Mouse (Mus musculus): ENCODE data around the gene Abcc4. TPM values are rescaled to one million over a fixed set of nuclear protein-coding genes. Genes with fewer than 3 reads are reported as not detected.

Abcc4 gene
- polyA plus RNA-seq, 1 experiment from 2014 or later = 2.0 TPM

- Histone ChIP-seq H3K27me3 (0 out of 2 replicates have a peak, but pooled peaks cover 3% of the 10 kb centered on the region), H3K36me3 (no peaks in the 10 kb centered on the region), H3K9ac (no peak overlapping the region), H3K4me1 (peaks cover 14% of the 10 kb centered on the region), H3K4me2 (no peak overlapping the region), H3K9me3 (no peaks in the 10 kb centered on the region), H3K27ac (no peak overlapping the region), H3K4me3 (no peak overlapping the region)
- no peak for ATAC-seq (ENCODE audit: insufficient number of reproducible peaks, insufficient read depth, low FRiP score, low TSS enrichment, low read depth)
- 68% methylated on average over 2 of the region's 2 CpGs for WGBS
Observed at GRCm38 (mm10) chr14:118510793-118511192, 195.2 kb downstream of the Abcc4 start.

GRCm38 (mm10) chr14:118510216-118510615, 195.8 kb downstream of the Abcc4 start:
- no peak overlapping the region for H3K27ac ChIP-seq
- H3K4me3 ChIP-seq = no peak overlapping the region
- no peak for ATAC-seq (ENCODE audit: insufficient number of reproducible peaks, insufficient read depth, low FRiP score, low TSS enrichment, low read depth)
- H3K36me3 ChIP-seq = no peaks in the 10 kb centered on the region
- 39% methylated on average over 5 of the region's 5 CpGs for WGBS
- no peak overlapping the region for H3K9ac ChIP-seq
- no peak overlapping the region for H3K4me2 ChIP-seq
- no peaks in the 10 kb centered on the region for H3K9me3 ChIP-seq
- peaks cover 14% of the 10 kb centered on the region for H3K4me1 ChIP-seq
- 0 out of 2 replicates have a peak, but pooled peaks cover 3% of the 10 kb centered on the region for H3K27me3 ChIP-seq

GRCm38 (mm10) chr14:118507829-118508228, 198.2 kb downstream of the Abcc4 start:
- H3K4me3 ChIP-seq = no peak overlapping the region
- H3K4me2 ChIP-seq = no peak overlapping the region
- H3K27me3 ChIP-seq = no peaks in the 10 kb centered on the region
- H3K9ac ChIP-seq = no peak overlapping the region
- H3K4me1 ChIP-seq = peaks cover 12% of the 10 kb centered on the region
- ATAC-seq (ENCODE audit: insufficient number of reproducible peaks, insufficient read depth, low FRiP score, low TSS enrichment, low read depth) = no peak
- H3K36me3 ChIP-seq = no peaks in the 10 kb centered on the region
- 87% methylated on average over 14 of the region's 14 CpGs for WGBS
- no peak overlapping the region for H3K27ac ChIP-seq
- H3K9me3 ChIP-seq = no peaks in the 10 kb centered on the region

DNA sequence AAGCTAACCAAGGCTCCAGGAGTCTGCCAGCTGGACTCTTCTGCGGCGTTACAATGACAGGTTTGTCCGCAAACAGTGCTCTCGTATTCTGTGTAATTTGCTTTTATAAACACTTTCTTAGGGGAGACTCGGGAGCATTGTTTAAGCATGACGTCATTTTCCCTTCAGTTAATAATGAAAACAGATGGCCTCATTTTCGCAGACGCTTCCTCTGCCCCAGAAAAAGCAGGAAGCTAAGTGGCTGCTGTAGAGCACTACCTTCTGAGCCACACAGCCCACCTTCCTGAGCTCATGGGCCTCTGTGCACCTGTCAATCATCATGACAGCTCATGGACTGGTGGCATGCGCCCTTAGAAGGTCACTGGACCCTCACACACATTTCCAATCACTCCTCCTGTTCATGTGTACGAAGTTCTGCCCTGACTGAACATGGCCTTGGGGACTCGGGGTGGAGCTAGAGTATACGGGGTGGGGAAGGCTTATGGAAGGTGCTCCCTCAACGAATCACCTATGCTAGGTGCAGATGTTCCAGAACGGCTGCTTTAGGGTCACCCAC, 199.3 kb downstream of the Abcc4 start:
- Histone ChIP-seq H3K27me3 (no peaks in the 10 kb centered on the region), H3K9me3 (no peaks in the 10 kb centered on the region), H3K4me3 (no peak overlapping the region), H3K9ac (no peak overlapping the region), H3K4me1 (peaks cover 12% of the 10 kb centered on the region), H3K27ac (no peak overlapping the region), H3K4me2 (peak overlapping the region; percentile 41), H3K36me3 (no peaks in the 10 kb centered on the region)
- 34% methylated on average over 14 of the region's 14 CpGs for WGBS
- ATAC-seq (ENCODE audit: insufficient number of reproducible peaks, insufficient read depth, low FRiP score, low TSS enrichment, low read depth) = 0 out of 2 replicates have a peak, but pooled peaks have one; percentile 29

DNA sequence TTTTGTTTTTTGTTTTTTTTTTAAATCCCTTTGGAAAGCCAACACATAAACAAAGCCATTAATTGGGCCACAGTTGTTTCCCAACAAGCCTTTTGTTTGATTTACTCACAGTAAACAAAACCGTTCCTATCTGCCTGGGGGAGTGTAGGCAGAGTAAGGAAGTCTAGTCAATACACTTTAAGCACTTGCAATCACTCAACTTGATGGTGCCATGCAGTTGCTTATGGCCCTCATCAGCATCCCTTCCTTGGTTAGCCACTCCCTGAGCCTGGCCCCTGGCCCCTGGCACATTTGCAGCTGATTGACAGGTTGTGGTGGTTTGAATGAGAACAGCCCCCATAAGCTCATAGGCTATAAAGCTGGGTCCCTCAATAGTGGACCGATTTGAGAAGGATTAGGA, 209.3 kb downstream of the Abcc4 start:
- H3K9ac ChIP-seq = no peak overlapping the region
- H3K4me3 ChIP-seq = no peak overlapping the region
- H3K4me1 ChIP-seq = no peaks in the 10 kb centered on the region; the same call in 1 of the 2 replicates
- H3K9me3 ChIP-seq = no peaks in the 10 kb centered on the region
- no peaks in the 10 kb centered on the region for H3K36me3 ChIP-seq
- no peak for ATAC-seq (ENCODE audit: insufficient number of reproducible peaks, insufficient read depth, low FRiP score, low TSS enrichment, low read depth)
- H3K27ac ChIP-seq = no peak overlapping the region
- no peak overlapping the region for H3K4me2 ChIP-seq
- WGBS = 77% methylated on average over 2 of the region's 2 CpGs
- H3K27me3 ChIP-seq = 0 out of 2 replicates have a peak, but pooled peaks cover 3% of the 10 kb centered on the region

DNA sequence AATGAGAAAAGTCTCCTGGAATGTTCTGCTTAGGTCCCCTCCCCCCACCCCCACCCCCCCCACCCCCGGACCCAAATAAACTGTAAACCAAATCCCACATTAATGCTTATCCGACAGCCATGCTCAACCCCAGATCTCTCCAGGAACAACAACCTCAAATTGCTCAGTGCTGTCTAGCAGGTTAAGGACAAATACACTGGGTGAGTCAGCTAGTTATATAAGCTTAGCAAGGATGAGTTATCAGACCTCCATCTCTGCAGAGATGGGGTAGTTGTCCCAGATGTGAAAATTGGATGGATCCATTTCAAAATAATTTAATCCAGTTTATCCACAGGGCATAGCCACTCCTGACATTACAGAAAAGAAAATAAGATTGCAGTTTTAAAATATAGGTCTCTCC, 210.6 kb downstream of the Abcc4 start:
- no peak overlapping the region for H3K4me3 ChIP-seq
- H3K4me1 ChIP-seq = peaks cover 9% of the 10 kb centered on the region
- H3K9me3 ChIP-seq = no peaks in the 10 kb centered on the region
- H3K27ac ChIP-seq = no peak overlapping the region
- no peak overlapping the region for H3K9ac ChIP-seq
- 0 out of 2 replicates have a peak, but pooled peaks cover 3% of the 10 kb centered on the region for H3K27me3 ChIP-seq
- H3K36me3 ChIP-seq = no peaks in the 10 kb centered on the region
- no peak overlapping the region for H3K4me2 ChIP-seq
- ATAC-seq (ENCODE audit: insufficient number of reproducible peaks, insufficient read depth, low FRiP score, low TSS enrichment, low read depth) = no peak
- 76% methylated on average over 2 of the region's 2 CpGs for WGBS

DNA sequence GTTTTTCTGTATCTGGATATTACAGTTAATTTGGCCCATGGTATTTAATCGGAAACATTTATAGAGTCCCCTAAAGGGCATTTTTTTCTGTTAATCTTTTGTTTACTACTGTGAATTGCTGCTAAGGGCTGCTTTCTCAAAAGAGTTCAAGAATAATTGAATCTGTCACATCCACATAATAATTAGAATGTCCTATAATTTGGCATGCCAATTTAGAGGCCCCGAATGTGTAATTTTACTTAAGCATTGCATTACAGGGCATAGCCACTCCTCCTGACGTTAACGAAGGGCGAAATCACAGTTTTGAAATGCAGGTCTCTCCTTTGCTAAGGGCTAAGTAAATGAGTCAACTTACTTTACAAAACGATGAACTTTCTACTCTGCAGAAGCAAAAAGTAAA, 214.3 kb downstream of the Abcc4 start:
- Histone ChIP-seq H3K27ac (no peak overlapping the region), H3K9me3 (no peaks in the 10 kb centered on the region), H3K4me2 (peak overlapping the region; percentile 27; the same call in 1 of the 2 replicates), H3K4me1 (peaks cover 9% of the 10 kb centered on the region), H3K27me3 (peaks cover 12% of the 10 kb centered on the region), H3K9ac (no peak overlapping the region), H3K4me3 (no peak overlapping the region), H3K36me3 (no peaks in the 10 kb centered on the region)
- no peak for ATAC-seq (ENCODE audit: insufficient number of reproducible peaks, insufficient read depth, low FRiP score, low TSS enrichment, low read depth)
- 41% methylated on average over 6 of the region's 6 CpGs for WGBS

DNA sequence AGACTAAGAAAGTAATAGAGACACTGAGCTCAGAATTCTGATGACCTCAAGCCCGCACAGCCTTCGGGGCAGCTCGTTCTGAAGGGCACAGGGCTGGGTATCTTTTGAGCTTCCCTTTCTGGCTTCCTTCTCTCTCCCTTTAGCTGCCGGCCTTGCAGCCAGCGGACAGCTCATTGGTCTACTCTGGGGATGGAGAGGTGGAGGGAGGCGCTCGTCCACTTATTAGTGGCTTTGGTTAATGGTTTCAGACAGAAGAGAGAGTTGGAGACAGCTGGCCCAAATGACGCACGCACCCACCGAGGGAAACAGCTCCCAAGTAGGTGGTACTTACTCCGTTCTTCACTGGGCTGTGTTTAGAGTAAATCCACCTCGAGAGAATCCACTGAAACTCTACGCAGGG, 214.7 kb downstream of the Abcc4 start:
- no peak overlapping the region for H3K9ac ChIP-seq
- no peak overlapping the region for H3K27ac ChIP-seq
- peaks cover 11% of the 10 kb centered on the region for H3K27me3 ChIP-seq
- no peaks in the 10 kb centered on the region for H3K36me3 ChIP-seq
- H3K4me3 ChIP-seq = no peak overlapping the region
- ATAC-seq (ENCODE audit: insufficient number of reproducible peaks, insufficient read depth, low FRiP score, low TSS enrichment, low read depth) = no peak
- H3K4me2 ChIP-seq = peak overlapping the region; percentile 27
- WGBS = 18% methylated on average over 13 of the region's 13 CpGs
- peaks cover 9% of the 10 kb centered on the region for H3K4me1 ChIP-seq
- H3K9me3 ChIP-seq = no peaks in the 10 kb centered on the region

DNA sequence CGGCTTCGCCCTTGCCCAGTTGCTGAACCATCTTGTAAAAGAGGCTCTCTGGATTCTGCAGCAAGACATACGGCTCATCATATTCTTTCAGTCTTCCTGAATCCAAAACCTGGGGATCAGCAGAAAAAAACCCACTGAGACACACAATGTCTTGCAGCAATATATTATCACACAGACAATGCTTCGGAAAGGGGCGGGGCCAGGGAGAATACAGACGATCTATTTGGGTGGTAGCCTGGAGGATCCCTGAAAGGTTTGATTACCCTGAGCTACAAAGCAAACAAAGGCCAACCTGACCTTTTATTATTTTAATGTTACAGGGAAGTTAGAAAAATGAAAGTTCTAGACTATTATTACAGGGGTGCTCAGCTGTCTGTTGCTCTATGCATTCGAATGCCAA, 215.5 kb downstream of the Abcc4 start:
- Histone ChIP-seq H3K27ac (no peak overlapping the region), H3K4me1 (peaks cover 9% of the 10 kb centered on the region), H3K9me3 (no peaks in the 10 kb centered on the region), H3K4me2 (no peak overlapping the region), H3K36me3 (no peaks in the 10 kb centered on the region), H3K4me3 (no peak overlapping the region), H3K27me3 (peaks cover 9% of the 10 kb centered on the region), H3K9ac (no peak overlapping the region)
- 75% methylated on average over 7 of the region's 7 CpGs for WGBS
- no peak for ATAC-seq (ENCODE audit: insufficient number of reproducible peaks, insufficient read depth, low FRiP score, low TSS enrichment, low read depth)

DNA sequence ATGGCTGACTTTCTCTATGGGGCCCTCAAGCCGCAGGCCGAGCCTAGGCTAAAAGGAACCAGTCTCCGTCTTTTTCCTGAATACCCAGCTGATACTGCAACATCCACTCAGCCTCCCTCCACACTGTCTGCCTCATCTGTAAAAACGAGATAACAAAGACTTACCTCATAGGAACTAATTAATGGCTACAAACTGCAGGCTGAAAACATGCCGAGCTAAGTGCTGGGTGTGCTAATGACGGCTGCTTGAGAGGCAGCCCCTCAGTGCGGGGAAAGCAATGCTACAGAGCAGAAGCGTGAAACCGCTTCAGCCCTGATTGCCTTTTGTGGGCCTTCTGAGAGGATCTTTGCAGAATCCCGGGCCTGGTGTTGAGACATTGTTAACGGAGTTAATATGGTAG, 219.7 kb downstream of the Abcc4 start:
- Histone ChIP-seq H3K4me2 (no peak overlapping the region), H3K36me3 (no peaks in the 10 kb centered on the region), H3K4me1 (peaks cover 7% of the 10 kb centered on the region), H3K27ac (no peak overlapping the region), H3K27me3 (peaks cover 9% of the 10 kb centered on the region), H3K9me3 (no peaks in the 10 kb centered on the region), H3K9ac (no peak overlapping the region), H3K4me3 (no peak overlapping the region)
- 80% methylated on average over 11 of the region's 11 CpGs for WGBS
- no peak for ATAC-seq (ENCODE audit: insufficient number of reproducible peaks, insufficient read depth, low FRiP score, low TSS enrichment, low read depth)

GRCm38 (mm10) chr14:118485646-118486045, 220.4 kb downstream of the Abcc4 start:
- no peak overlapping the region for H3K9ac ChIP-seq
- no peak overlapping the region for H3K27ac ChIP-seq
- H3K4me2 ChIP-seq = no peak overlapping the region
- H3K4me3 ChIP-seq = no peak overlapping the region
- WGBS = 90% methylated on average over 6 of the region's 6 CpGs
- no peak for ATAC-seq (ENCODE audit: insufficient number of reproducible peaks, insufficient read depth, low FRiP score, low TSS enrichment, low read depth)
- H3K4me1 ChIP-seq = no peaks in the 10 kb centered on the region
- H3K9me3 ChIP-seq = no peaks in the 10 kb centered on the region
- H3K27me3 ChIP-seq = peaks cover 9% of the 10 kb centered on the region
- no peaks in the 10 kb centered on the region for H3K36me3 ChIP-seq

- Histone ChIP-seq H3K4me1 (no peaks in the 10 kb centered on the region), H3K9ac (no peak overlapping the region), H3K36me3 (no peaks in the 10 kb centered on the region), H3K4me3 (no peak overlapping the region), H3K9me3 (no peaks in the 10 kb centered on the region), H3K27ac (no peak overlapping the region), H3K27me3 (no peaks in the 10 kb centered on the region), H3K4me2 (no peak overlapping the region)
- WGBS = 75% methylated on average over 5 of the region's 5 CpGs
- no peak for ATAC-seq (ENCODE audit: insufficient number of reproducible peaks, insufficient read depth, low FRiP score, low TSS enrichment, low read depth)
Observed at GRCm38 (mm10) chr14:118482320-118482719, 223.7 kb downstream of the Abcc4 start.
